Mouse (Mus musculus) G1E (cell line): ENCODE measurements around the gene Amtn.

Source experiments
- CTCF ChIP-seq: IDR thresholded peaks from 2 replicates; pipeline ENCODE4 v1.5.1; 2012; ENCODE audit warnings: low read depth, low read length, inconsistent platforms, mixed read lengths
- GATA2 ChIP-seq: IDR thresholded peaks from 2 replicates; pipeline ENCODE4 v1.6.1; 2012; ENCODE audit warnings: low read depth, low read length, inconsistent platforms, borderline replicate concordance
- POLR2AphosphoS5 ChIP-seq: IDR thresholded peaks from 2 replicates; pipeline ENCODE4 v1.6.1; 2012; ENCODE audit warnings: low read depth, low read length, inconsistent platforms; ENCODE audit not compliant: insufficient replicate concordance
- TAL1 ChIP-seq: conservative IDR thresholded peaks from 2 replicates; pipeline ENCODE4 v1.6.1; 2012; ENCODE audit warnings: low read depth, low read length, inconsistent platforms, mixed read lengths

- TF ChIP-seq CTCF, result no peak
- no peak for TF ChIP-seq POLR2AphosphoS5
- TF ChIP-seq GATA2, result no peak
- TF ChIP-seq TAL1, result no peak
Measured at GRCm38 (mm10) chr5:88375808-88376207, at the start of gene Amtn.
